Mouse (Mus musculus) embryonic fibroblast, embryonic 13.5 days (primary cell): ENCODE data around the gene Cry2.

ENCODE experiments used
- CTCF ChIP-seq: IDR thresholded peaks from 2 replicates; pipeline ENCODE4 v1.5.1; 2011; ENCODE audit warnings: mild to moderate bottlenecking, control low read depth, low read length, moderate library complexity, borderline replicate concordance; ENCODE audit not compliant: insufficient read depth
- POLR2A ChIP-seq: IDR thresholded peaks from 2 replicates; pipeline ENCODE4 v1.6.1; 2011; ENCODE audit warnings: low read depth, mild to moderate bottlenecking, control low read depth, low read length, moderate library complexity

DNA sequence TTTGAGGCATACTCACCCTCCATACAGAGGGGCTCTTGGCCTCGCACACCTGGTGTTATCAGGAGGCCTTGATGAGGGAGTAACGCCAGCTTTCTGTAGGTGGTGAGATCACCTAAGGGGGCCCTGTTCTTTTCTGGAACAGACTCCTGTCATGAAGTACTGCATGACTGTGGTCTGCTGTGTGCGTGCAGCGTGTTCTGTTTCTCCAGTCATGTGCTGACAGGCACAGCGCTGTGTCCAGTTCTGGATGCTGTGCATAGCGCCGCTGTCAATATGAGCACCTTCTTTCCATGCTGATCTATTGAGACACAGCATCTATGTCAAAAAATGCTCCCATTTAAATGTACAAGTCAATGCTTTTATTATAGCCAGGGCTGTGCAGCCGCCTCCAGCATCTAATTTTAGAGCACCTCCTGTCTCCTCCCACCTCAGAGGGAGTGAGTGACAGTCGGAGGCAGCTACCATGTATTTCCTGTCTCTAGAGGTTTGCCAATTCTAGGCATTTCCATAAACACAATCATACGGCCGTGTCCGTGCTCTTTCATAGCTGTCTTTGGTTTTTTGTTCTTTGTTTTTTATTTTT is 8.7 kb upstream of the Cry2 start:
- TF ChIP-seq CTCF (no peak), POLR2A (no peak)
